Mouse (Mus musculus): Measurements from ENCODE around the gene Dmrta2.

DNA sequence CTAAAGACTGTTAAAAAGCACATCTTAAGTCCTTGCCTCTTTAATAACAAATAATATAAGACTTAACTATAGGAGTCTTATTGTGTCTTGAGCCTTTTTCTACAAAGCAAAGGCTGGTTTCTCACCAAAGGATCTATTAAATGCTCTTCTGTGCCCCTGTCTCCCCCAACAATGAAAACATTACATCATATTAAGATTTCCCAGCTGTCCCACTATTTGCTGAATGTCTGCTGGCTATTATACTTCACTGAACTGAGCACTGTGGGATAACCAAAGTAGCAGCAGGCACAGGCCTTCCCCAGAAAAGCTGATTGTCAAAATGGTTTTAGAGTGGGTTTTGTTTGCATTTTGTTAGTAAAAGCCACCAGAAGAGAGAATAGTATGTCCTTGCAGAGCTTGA is 38.6 kb upstream of the Dmrta2 start:
- TF ChIP-seq POLR2A (IDR thresholded peaks at IDR 0.05; ENCODE audit: low read depth, low read length) (no peak), CTCF (IDR thresholded peaks at IDR 0.05; ENCODE audit: borderline replicate concordance, insufficient read depth, low read length) (no peak)
